ENCODE assay signal across 18 mouse cellular contexts in genomic region chr15:84305333-84305732, GRCm38 (mm10). TPM values are rescaled to one million over a fixed set of nuclear protein-coding genes. Genes with fewer than 3 reads are reported as not detected.
A peak's percentile ranks its signal among the peaks of the same experiment; 100 is the strongest.
DNase-seq lines count a peak whose midpoint lies in the region; ATAC-seq and TF ChIP-seq lines count a peak whose summit lies in the region.
"Had no signal": no experiment of that assay in that cellular context is flagged by ENCODE, and none has a peak within 500 bp of the region (broad histone marks: within the 10 kb centered on the region; RNA-seq: fewer than 3 reads in every experiment).

No protein-coding gene starts in this region.

- no peaks in the 10 kb centered on the region for H3K36me3 ChIP-seq in kidney, postnatal 0 days (ENCODE audit: insufficient read depth, low read length)
- H3K36me3 ChIP-seq in kidney, adult 2 months (ENCODE audit: control insufficient read depth, insufficient read depth, low read length), result no peaks in the 10 kb centered on the region
- no peaks in the 10 kb centered on the region for H3K36me3 ChIP-seq in forebrain, embryonic 14.5 days (ENCODE audit: control insufficient read depth, insufficient read depth, low read length)
- no peaks in the 10 kb centered on the region for H3K36me3 ChIP-seq in hindbrain, embryonic 14.5 days (replicated peaks; ENCODE audit: control insufficient read depth, insufficient read depth)
- H3K36me3 ChIP-seq in midbrain, embryonic 16.5 days (ENCODE audit: control insufficient read depth, insufficient read depth, low read length), result no peaks in the 10 kb centered on the region
- H3K36me3 ChIP-seq: limb, embryonic 15.5 days had no signal

- H3K9ac ChIP-seq in kidney, postnatal 0 days (ENCODE audit: low read depth, low read length), result no peak overlapping the region
- no peak overlapping the region for H3K9ac ChIP-seq in forebrain, embryonic 14.5 days (ENCODE audit: low read length)
- H3K9ac ChIP-seq in hindbrain, embryonic 14.5 days, result no peak overlapping the region
- peak overlapping the region; percentile 7; the same call in 1 of the 2 replicates for H3K9ac ChIP-seq in midbrain, embryonic 16.5 days (ENCODE audit: low read depth, low read length)
- H3K9ac ChIP-seq: limb, embryonic 15.5 days; liver, postnatal 0 days had no signal

- peak; percentile 56 for DNase-seq in kidney, postnatal 0 days (ENCODE audit: low spot score)
- no peak for DNase-seq in kidney, adult 2 months
- DNase-seq in forebrain, embryonic 14.5 days (ENCODE audit: low spot score), result peak; percentile 69
- DNase-seq in hindbrain, embryonic 14.5 days (ENCODE audit: low spot score), result no peak
- no peak for DNase-seq in ovary, adult 18-20 months (ENCODE audit: low spot score)
- no peak for DNase-seq in layer of hippocampus, postnatal 36 days
- DNase-seq: B cell, adult 2 months; cerebellum, adult 11-12 months; gastrocnemius, postnatal 36 days; heart, postnatal 14 days; kidney, postnatal 14 days; layer of hippocampus, adult 9-11 months; liver, postnatal 0 days; thymus, adult 2 months had no signal

- H3K4me1 ChIP-seq in kidney, postnatal 0 days (replicated peaks; ENCODE audit: insufficient read depth, low read length), result no peaks in the 10 kb centered on the region
- no peaks in the 10 kb centered on the region for H3K4me1 ChIP-seq in kidney, adult 2 months (ENCODE audit: control insufficient read depth, insufficient read depth, low read length)
- peaks cover 45% of the 10 kb centered on the region for H3K4me1 ChIP-seq in forebrain, embryonic 14.5 days (ENCODE audit: control insufficient read depth, insufficient read depth, low read length)
- H3K4me1 ChIP-seq in hindbrain, embryonic 14.5 days (replicated peaks; ENCODE audit: control insufficient read depth, insufficient read depth, low read length), result peaks cover 53% of the 10 kb centered on the region
- H3K4me1 ChIP-seq in midbrain, embryonic 16.5 days (ENCODE audit: control insufficient read depth, insufficient read depth, low read length), result peaks cover 43% of the 10 kb centered on the region

- no peak overlapping the region for H3K27ac ChIP-seq in kidney, postnatal 0 days
- no peak overlapping the region for H3K27ac ChIP-seq in kidney, adult 2 months (ENCODE audit: insufficient read depth, low read depth, low read length)
- H3K27ac ChIP-seq in forebrain, embryonic 14.5 days (ENCODE audit: low read depth, low read length), result peak overlapping the region; percentile 44
- peak overlapping the region; percentile 40 for H3K27ac ChIP-seq in hindbrain, embryonic 14.5 days
- H3K27ac ChIP-seq in midbrain, embryonic 16.5 days (ENCODE audit: low read length), result peak overlapping the region; percentile 61
- H3K27ac ChIP-seq: heart, embryonic 10.5 days; limb, embryonic 15.5 days had no signal

- no peak overlapping the region for H3K4me2 ChIP-seq in kidney, postnatal 0 days (ENCODE audit: low read length)
- no peak overlapping the region for H3K4me2 ChIP-seq in forebrain, embryonic 14.5 days (ENCODE audit: low read length)
- H3K4me2 ChIP-seq in hindbrain, embryonic 14.5 days (replicated peaks), result no peak overlapping the region
- H3K4me2 ChIP-seq in midbrain, embryonic 16.5 days (ENCODE audit: low read length), result no peak overlapping the region
- H3K4me2 ChIP-seq: limb, embryonic 15.5 days had no signal

- H3K9me3 ChIP-seq in kidney, postnatal 0 days (replicated peaks; ENCODE audit: low read length), result no peaks in the 10 kb centered on the region
- H3K9me3 ChIP-seq in forebrain, embryonic 14.5 days (replicated peaks; ENCODE audit: control insufficient read depth, low read length), result no peaks in the 10 kb centered on the region
- no peaks in the 10 kb centered on the region for H3K9me3 ChIP-seq in hindbrain, embryonic 14.5 days (ENCODE audit: control insufficient read depth, low read length)
- no peaks in the 10 kb centered on the region for H3K9me3 ChIP-seq in midbrain, embryonic 16.5 days (replicated peaks; ENCODE audit: control insufficient read depth, low read length, poor library complexity, severe bottlenecking)
- H3K9me3 ChIP-seq: heart, embryonic 10.5 days; limb, embryonic 15.5 days had no signal

- no peak for TF ChIP-seq POLR2A in kidney, adult 2 months (IDR thresholded peaks at IDR 0.05; ENCODE audit: low read depth, low read length)

- H3K4me3 ChIP-seq in kidney, postnatal 0 days (replicated peaks; ENCODE audit: low read depth, low read length), result no peak overlapping the region
- no peak overlapping the region for H3K4me3 ChIP-seq in kidney, adult 2 months (ENCODE audit: insufficient read depth, low read depth, low read length)
- H3K4me3 ChIP-seq in forebrain, embryonic 14.5 days (ENCODE audit: low read depth, low read length), result no peak overlapping the region
- no peak overlapping the region for H3K4me3 ChIP-seq in hindbrain, embryonic 14.5 days (replicated peaks; ENCODE audit: low read length)
- H3K4me3 ChIP-seq in midbrain, embryonic 16.5 days (ENCODE audit: low read depth, low read length), result no peak overlapping the region
- H3K4me3 ChIP-seq: heart, embryonic 10.5 days; limb, embryonic 15.5 days had no signal

- no peak for TF ChIP-seq CTCF in kidney, postnatal 0 days (IDR thresholded peaks at IDR 0.05; ENCODE audit: low read depth)
- TF ChIP-seq CTCF in kidney, adult 2 months (conservative IDR thresholded peaks at IDR 0.05; ENCODE audit: insufficient read depth, insufficient read length, low read depth, low read length), result no peak

- no peaks in the 10 kb centered on the region for H3K27me3 ChIP-seq in kidney, postnatal 0 days (ENCODE audit: insufficient read depth, low read length)
- H3K27me3 ChIP-seq in kidney, adult 2 months (replicated peaks; ENCODE audit: control insufficient read depth, insufficient read depth, low read length), result no peaks in the 10 kb centered on the region
- H3K27me3 ChIP-seq in forebrain, embryonic 14.5 days (replicated peaks; ENCODE audit: control insufficient read depth, insufficient read depth, low read length), result no peaks in the 10 kb centered on the region
- no peaks in the 10 kb centered on the region for H3K27me3 ChIP-seq in hindbrain, embryonic 14.5 days (ENCODE audit: control insufficient read depth, insufficient read depth, low read length)
- H3K27me3 ChIP-seq in midbrain, embryonic 16.5 days (ENCODE audit: control insufficient read depth, insufficient read depth, low read depth, low read length), result no peaks in the 10 kb centered on the region
- H3K27me3 ChIP-seq: limb, embryonic 15.5 days had no signal

- WGBS in kidney, postnatal 0 days, result 32% methylated on average over 10 of the region's 10 CpGs
- WGBS in kidney, adult 2 months, result 65% methylated on average over 10 of the region's 10 CpGs
- WGBS in forebrain, embryonic 14.5 days, result 42% methylated on average over 10 of the region's 10 CpGs
- WGBS in hindbrain, embryonic 14.5 days, result 21% methylated on average over 10 of the region's 10 CpGs
- WGBS in midbrain, embryonic 16.5 days, result 17% methylated on average over 10 of the region's 10 CpGs

- ATAC-seq in kidney, postnatal 0 days (replicated peaks; ENCODE audit: low FRiP score, low read depth), result no peak
- no peak for ATAC-seq in forebrain, embryonic 14.5 days
- ATAC-seq in hindbrain, embryonic 14.5 days (ENCODE audit: low FRiP score), result no peak
- no peak for ATAC-seq in midbrain, embryonic 16.5 days
- ATAC-seq: intestine, postnatal 0 days; liver, postnatal 0 days had no signal

RNA-seq across cellular contexts. Expression of gene Parvg, which starts 18.5 kb away (rescaled TPM):
- 1.4 TPM in 2 replicates for polyA plus RNA-seq in kidney, postnatal 0 days (2015; fragmentation: Nextera tagmentation; extraction: Ambion mirVana)
- polyA plus RNA-seq in kidney, adult 2 months (2012; rRNA removed), result 1.5 and 4.5 TPM in 2 replicates
- 0.90 and 1.2 TPM in 2 replicates for polyA plus RNA-seq in forebrain, embryonic 14.5 days (2014; fragmentation: Nextera tagmentation; extraction: Ambion mirVana)
- 0.44 and 0.55 TPM in 2 replicates for polyA plus RNA-seq in hindbrain, embryonic 14.5 days (2014; fragmentation: Nextera tagmentation; extraction: Ambion mirVana)
- polyA plus RNA-seq in midbrain, embryonic 16.5 days (2015; fragmentation: Nextera tagmentation; extraction: Ambion mirVana), result 1.0 and 1.1 TPM in 2 replicates
- 10 to 100 TPM; 15.8 to 24.3 TPM for total RNA-seq in layer of hippocampus, postnatal 36 days (2021)

Comparison
In these comparisons a context has a peak if more than half of its experiments do, and no peak if none do; other contexts are left out.
1. DNase-seq: peak in kidney, postnatal 0 days (single experiment) and forebrain, embryonic 14.5 days (single experiment); none in kidney, adult 2 months (single experiment), hindbrain, embryonic 14.5 days (single experiment), ovary, adult 18-20 months (single experiment) and layer of hippocampus, postnatal 36 days (0 of 2).
2. H3K27ac ChIP-seq: peak in forebrain, embryonic 14.5 days (single experiment), hindbrain, embryonic 14.5 days (single experiment) and midbrain, embryonic 16.5 days (single experiment); none in kidney, postnatal 0 days (single experiment) and kidney, adult 2 months (single experiment).